Comparison of ENCODE assay signal across 8 mouse cellular contexts in genomic region chr13:59770847-59771246, GRCm38 (mm10). TPM values are rescaled to one million over a fixed set of nuclear protein-coding genes. Genes with fewer than 3 reads are reported as not detected.
DNase-seq lines count a peak whose midpoint lies in the region; ATAC-seq and TF ChIP-seq lines count a peak whose summit lies in the region.

No protein-coding gene starts in this region.

- H3K4me1 ChIP-seq in spleen, adult 2 months (ENCODE audit: control insufficient read depth, insufficient read depth, insufficient read length), result peaks cover 6% of the 10 kb centered on the region; the same call in 1 of the 2 replicates
- H3K4me1 ChIP-seq in lung, embryonic 15.5 days, result peaks cover 42% of the 10 kb centered on the region

- peaks cover 12% of the 10 kb centered on the region for H3K36me3 ChIP-seq in spleen, adult 2 months (ENCODE audit: control insufficient read depth, insufficient read depth, low read length)
- peaks cover 20% of the 10 kb centered on the region for H3K36me3 ChIP-seq in lung, embryonic 15.5 days

- H3K9me3 ChIP-seq in lung, embryonic 15.5 days, result no peaks in the 10 kb centered on the region

- DNase-seq in CD4-positive, CD25-positive, alpha-beta regulatory T cell, adult 2 months (ENCODE audit: low read depth, low spot score), result peak; percentile 49
- no peak for DNase-seq in spleen, adult 2 months (ENCODE audit: low read depth in 1 of 2, low spot score in 2 of 2)
- no peak for DNase-seq in spleen, postnatal 14 days (ENCODE audit: low spot score in 2 of 2)
- peak; percentile 20 to 26 for DNase-seq in heart, postnatal 36 days
- DNase-seq in yolk sac, embryonic 10.5 days (ENCODE audit: low spot score), result peak; percentile 21

- no peak for TF ChIP-seq POLR2A in spleen, adult 2 months (IDR thresholded peaks at IDR 0.05; ENCODE audit: low read depth, low read length)

- peak overlapping the region; percentile 66 for H3K27ac ChIP-seq in spleen, adult 2 months (ENCODE audit: insufficient read depth, low read length)
- H3K27ac ChIP-seq in lung, embryonic 15.5 days, result peak overlapping the region; percentile 97

- H3K4me3 ChIP-seq in spleen, adult 2 months (ENCODE audit: extremely low read depth, insufficient read depth, insufficient read length), result 0 out of 2 replicates have a peak overlapping the region, but pooled peaks have one; percentile 25
- peak overlapping the region; percentile 81; the same call in 1 of the 2 replicates for H3K4me3 ChIP-seq in lung, embryonic 15.5 days

- H3K27me3 ChIP-seq in spleen, adult 2 months (ENCODE audit: control insufficient read depth, insufficient read depth, low read length), result no peaks in the 10 kb centered on the region
- no peaks in the 10 kb centered on the region for H3K27me3 ChIP-seq in lung, embryonic 15.5 days

- intact Hi-C loops in heart, postnatal 36 days (cut with DNase I), result loop anchor here (5.0 kb wide), 1 partner anchor 51 kb away; the partner anchor contains the start of gene Tut7

- ATAC-seq in CD4-positive, CD25-positive, alpha-beta regulatory T cell, adult 4 months, result no peak
- ATAC-seq in lung, embryonic 15.5 days (ENCODE audit: borderline replicate concordance, extremely low read depth, low FRiP score, low TSS enrichment), result no peak
- no peak for ATAC-seq in megakaryocyte-erythroid progenitor cell, adult 5-6 weeks (replicated peaks; ENCODE audit: low FRiP score, low TSS enrichment, poor library complexity, severe bottlenecking)

- WGBS in spleen, adult 2 months, result 26% methylated on average over 9 of the region's 9 CpGs
- WGBS in lung, embryonic 15.5 days, result 34% methylated on average over 9 of the region's 9 CpGs

- TF ChIP-seq CTCF in spleen, adult 2 months (IDR thresholded peaks at IDR 0.05; ENCODE audit: extremely low read depth, insufficient read depth, insufficient read length, insufficient replicate concordance), result no peak

- peak overlapping the region; percentile 79 for H3K4me2 ChIP-seq in lung, embryonic 15.5 days

- H3K9ac ChIP-seq in lung, embryonic 15.5 days, result peak overlapping the region; percentile 29; the same call in 1 of the 2 replicates

RNA-seq across cellular contexts. Expression of gene Isca1, which starts 1.2 kb away (rescaled TPM):
- polyA plus RNA-seq in CD4-positive, CD25-positive, alpha-beta regulatory T cell, adult 4 months (2017; shearing (Covaris generic)), result 10 to 100 TPM; 54.6 to 62.5 TPM
- 78.4 and 112 TPM in 2 replicates for polyA plus RNA-seq in spleen, adult 2 months (2012; rRNA removed)
- 100 to 1,000 TPM; 215 to 228 TPM for total RNA-seq in heart, postnatal 36 days (2021)
- 123 and 140 TPM in 2 replicates for polyA plus RNA-seq in lung, embryonic 15.5 days (2015; fragmentation: Nextera tagmentation; extraction: Ambion mirVana)
- total RNA-seq in megakaryocyte-erythroid progenitor cell, adult 5-6 weeks (2014; fragmentation: Nextera tagmentation), result 160 and 164 TPM in 2 replicates
- 73.3 and 92.6 TPM in 2 replicates for total RNA-seq in megakaryocyte-erythroid progenitor cell, adult 5-6 weeks (2017)

RNA-seq across cellular contexts. Expression of gene Gm49354, which starts 11.2 kb away (rescaled TPM):
- not detected for polyA plus RNA-seq in CD4-positive, CD25-positive, alpha-beta regulatory T cell, adult 4 months (2017; shearing (Covaris generic))
- polyA plus RNA-seq in spleen, adult 2 months (2012; rRNA removed), result not detected in 2 replicates
- not detected for total RNA-seq in heart, postnatal 36 days (2021)
- polyA plus RNA-seq in lung, embryonic 15.5 days (2015; fragmentation: Nextera tagmentation; extraction: Ambion mirVana), result not detected in 2 replicates
- not detected in 2 replicates for total RNA-seq in megakaryocyte-erythroid progenitor cell, adult 5-6 weeks (2014; fragmentation: Nextera tagmentation)
- not detected in 2 replicates for total RNA-seq in megakaryocyte-erythroid progenitor cell, adult 5-6 weeks (2017)

RNA-seq across cellular contexts. Expression of gene 1700014D04Rik, which starts 24.3 kb away (rescaled TPM):
- not detected for polyA plus RNA-seq in CD4-positive, CD25-positive, alpha-beta regulatory T cell, adult 4 months (2017; shearing (Covaris generic))
- 0.06 TPM in 1 of 2 replicates, not detected in the other for polyA plus RNA-seq in spleen, adult 2 months (2012; rRNA removed)
- not detected for total RNA-seq in heart, postnatal 36 days (2021)
- polyA plus RNA-seq in lung, embryonic 15.5 days (2015; fragmentation: Nextera tagmentation; extraction: Ambion mirVana), result not detected in 2 replicates
- total RNA-seq in megakaryocyte-erythroid progenitor cell, adult 5-6 weeks (2014; fragmentation: Nextera tagmentation), result not detected in 2 replicates
- 0.19 and 0.38 TPM in 2 replicates for total RNA-seq in megakaryocyte-erythroid progenitor cell, adult 5-6 weeks (2017)

RNA-seq across cellular contexts. Expression of gene Spata31d1d, which starts 39.3 kb away (rescaled TPM):
- not detected for polyA plus RNA-seq in CD4-positive, CD25-positive, alpha-beta regulatory T cell, adult 4 months (2017; shearing (Covaris generic))
- not detected in 2 replicates for polyA plus RNA-seq in spleen, adult 2 months (2012; rRNA removed)
- not detected for total RNA-seq in heart, postnatal 36 days (2021)
- polyA plus RNA-seq in lung, embryonic 15.5 days (2015; fragmentation: Nextera tagmentation; extraction: Ambion mirVana), result not detected in 2 replicates
- not detected in 2 replicates for total RNA-seq in megakaryocyte-erythroid progenitor cell, adult 5-6 weeks (2014; fragmentation: Nextera tagmentation)
- 0.42 TPM in 1 of 2 replicates, not detected in the other for total RNA-seq in megakaryocyte-erythroid progenitor cell, adult 5-6 weeks (2017)

RNA-seq across cellular contexts. Expression of gene Tut7, which starts 52.1 kb away (rescaled TPM):
- 10 to 100 TPM; 71.4 to 71.8 TPM for polyA plus RNA-seq in CD4-positive, CD25-positive, alpha-beta regulatory T cell, adult 4 months (2017; shearing (Covaris generic))
- polyA plus RNA-seq in spleen, adult 2 months (2012; rRNA removed), result 21.2 and 22.2 TPM in 2 replicates
- total RNA-seq in heart, postnatal 36 days (2021), result 10 to 100 TPM; 44.6 to 45.8 TPM
- 46.5 and 49.3 TPM in 2 replicates for polyA plus RNA-seq in lung, embryonic 15.5 days (2015; fragmentation: Nextera tagmentation; extraction: Ambion mirVana)
- total RNA-seq in megakaryocyte-erythroid progenitor cell, adult 5-6 weeks (2014; fragmentation: Nextera tagmentation), result 169 and 191 TPM in 2 replicates
- 249 and 329 TPM in 2 replicates for total RNA-seq in megakaryocyte-erythroid progenitor cell, adult 5-6 weeks (2017)

Comparison
In these comparisons a context has a peak if more than half of its experiments do, and no peak if none do; other contexts are left out.
1. DNase-seq: peak in CD4-positive, CD25-positive, alpha-beta regulatory T cell, adult 2 months (single experiment), heart, postnatal 36 days (2 of 2) and yolk sac, embryonic 10.5 days (single experiment); none in spleen, adult 2 months (0 of 2) and spleen, postnatal 14 days (0 of 2).